Mouse (Mus musculus): ENCODE results near the gene Nploc4.

DNA sequence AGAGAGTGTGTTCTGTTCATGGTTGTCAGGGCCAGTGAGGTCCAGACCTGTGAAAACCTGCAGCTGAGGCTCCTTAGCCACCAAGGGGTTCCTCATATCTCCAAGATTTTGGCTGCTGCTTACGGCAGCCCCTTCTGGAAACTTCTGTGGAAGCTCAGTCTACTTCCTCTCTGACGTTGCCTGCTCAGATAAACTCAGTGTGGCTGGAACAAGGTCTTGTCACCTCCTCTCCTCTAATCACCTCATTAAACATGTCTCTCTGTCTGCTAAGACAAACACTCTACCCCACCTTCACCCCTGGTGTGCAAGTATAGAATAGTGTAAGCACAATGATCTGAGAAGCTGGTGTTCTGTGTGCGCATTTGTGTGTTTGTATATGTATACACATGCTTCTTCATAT is 8.0 kb upstream of the Nploc4 start:
- TF ChIP-seq POLR2A (IDR thresholded peaks at IDR 0.05; ENCODE audit: borderline replicate concordance, low read depth, low read length) (no peak), CTCF (IDR thresholded peaks at IDR 0.05; ENCODE audit: low read depth, low read length) (no peak)
